Mouse (Mus musculus): Measurements from ENCODE around the gene Nox1. TPM values are rescaled to one million over a fixed set of nuclear protein-coding genes. Genes with fewer than 3 reads are reported as not detected.

The Nox1 gene
- polyA plus RNA-seq (2014; fragmentation: Illumina TruSeq; extraction: RNeasy Lipid Tissue Mini Kit (QIAGEN cat#74804)) = 0.17 TPM

DNA sequence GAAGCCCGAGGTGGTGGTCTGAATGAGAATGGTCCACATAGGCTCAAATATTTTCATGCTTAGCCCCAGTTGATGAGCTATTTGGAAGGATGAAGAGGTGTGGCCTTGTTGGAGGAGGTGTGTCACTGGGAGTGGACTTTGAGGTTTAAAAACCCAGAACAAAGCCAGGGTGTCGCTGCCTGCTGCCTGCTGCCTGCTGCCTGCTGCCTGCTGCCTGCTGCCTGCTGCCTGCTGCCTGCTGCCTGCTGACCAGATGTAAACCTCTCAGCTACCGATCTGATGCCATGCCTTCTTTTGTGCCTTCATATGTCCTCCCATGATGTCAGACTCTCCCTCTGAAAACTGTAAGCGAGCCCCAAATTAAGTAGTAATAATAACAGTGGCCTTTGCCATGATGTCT is at the start of gene Nox1:
TSS of gene Nox1 (minus strand) at position 101 of the 400 bp plus-strand sequence.

DNA sequence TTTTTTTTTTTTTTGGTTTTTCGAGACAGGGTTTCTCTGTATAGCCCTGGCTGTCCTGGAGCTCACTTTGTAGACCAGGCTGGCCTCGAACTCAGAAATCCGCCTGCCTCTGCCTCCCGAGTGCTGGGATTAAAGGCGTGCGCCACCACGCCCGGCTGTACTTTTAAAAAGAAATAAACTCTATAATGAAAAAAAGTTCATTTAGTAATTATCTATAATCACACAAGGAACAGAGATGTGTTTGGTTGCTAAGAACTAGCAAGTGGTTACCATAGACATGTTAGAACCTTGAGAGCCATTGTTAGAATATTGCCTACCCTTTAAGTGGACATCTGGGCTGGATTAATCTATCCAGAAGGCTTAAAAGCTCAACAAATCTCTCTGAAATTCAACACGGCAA is 34.6 kb downstream of the Nox1 start, which contains the start of gene Arl13a:
TSS of gene Arl13a (plus strand) at position 301 of the 400 bp plus-strand sequence.

DNA sequence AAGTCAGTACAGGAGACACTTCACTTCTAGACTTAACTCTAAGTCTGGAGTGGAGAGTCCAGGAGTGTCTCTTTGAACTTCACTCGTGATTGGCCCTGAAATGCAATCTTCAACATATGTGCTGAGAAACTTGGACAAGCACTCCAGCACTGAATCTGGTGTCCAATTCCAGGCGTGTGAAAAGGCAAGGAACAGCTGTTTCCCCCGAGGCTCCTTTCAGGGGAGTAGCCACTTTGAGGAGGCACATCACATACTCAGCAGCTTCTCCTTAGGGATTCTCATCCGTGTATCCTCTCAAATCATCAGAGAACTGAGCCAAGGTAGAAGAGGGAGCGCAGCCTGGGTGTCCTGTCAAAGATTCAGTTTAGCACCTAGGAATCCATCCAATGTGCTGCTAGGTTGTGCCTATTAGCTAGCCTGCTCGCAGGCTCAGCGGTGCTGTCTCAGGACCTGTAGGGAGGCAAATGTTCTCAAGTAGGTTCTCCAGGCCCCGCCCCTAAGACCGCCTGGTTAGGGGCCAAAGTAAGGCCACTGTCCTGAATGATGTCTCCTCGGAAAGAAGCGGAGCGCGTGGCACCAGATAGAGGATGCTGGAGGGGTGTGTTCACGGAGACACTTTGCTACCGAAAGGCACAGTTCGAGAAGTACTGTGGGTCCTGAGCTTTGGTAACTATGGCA is 59.6 kb downstream of the Nox1 start, which contains the start of gene Xkrx:
TSS of gene Xkrx (minus strand) at position 34 of the 678 bp plus-strand sequence.

DNA sequence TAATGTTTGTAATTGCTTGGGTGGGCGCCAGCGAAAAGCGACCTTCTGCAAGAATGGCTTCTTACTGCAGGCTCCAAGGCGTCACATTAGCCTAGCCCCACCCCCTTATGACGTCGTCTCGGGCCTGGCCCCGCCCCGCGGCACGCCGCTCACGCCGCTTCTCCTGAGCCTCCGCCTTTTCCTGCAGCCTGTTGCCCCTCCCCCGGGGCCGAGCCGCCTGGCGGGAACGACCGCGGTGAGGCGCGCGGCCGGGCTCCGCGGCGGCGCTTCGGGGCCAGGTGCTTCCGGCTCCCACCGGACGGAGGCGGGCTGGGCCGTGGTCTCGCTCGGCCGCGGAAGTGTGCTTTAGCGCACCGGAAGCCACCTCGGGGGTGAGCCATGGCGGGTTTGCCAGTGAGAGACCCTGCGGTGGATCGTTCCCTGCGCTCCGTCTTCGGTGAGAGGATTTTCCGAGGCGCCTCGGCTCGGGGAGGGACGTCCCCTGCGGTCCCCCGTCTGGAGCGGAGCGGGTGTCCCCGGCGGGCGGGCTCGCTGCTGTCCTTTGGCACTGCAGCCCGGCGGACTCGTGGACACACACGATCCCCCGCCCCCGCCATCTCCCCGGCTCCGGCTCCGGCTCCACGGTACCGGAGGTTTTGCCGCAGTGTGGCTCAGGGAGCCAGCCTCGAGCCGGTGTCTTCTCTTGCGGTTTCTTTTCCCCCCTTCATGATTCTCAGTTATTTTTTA is 162.6 kb downstream of the Nox1 start, which contains the start of gene Cstf2:
TSS of gene Cstf2 (plus strand) at position 201 of the 726 bp plus-strand sequence.

Other genes starting within 250 kb of the Nox1 start
- gene Sytl4, start 240.1 kb downstream of the Nox1 start, polyA plus RNA-seq (2014; fragmentation: Illumina TruSeq; extraction: RNeasy Lipid Tissue Mini Kit (QIAGEN cat#74804)) = 121 TPM
- 104 TPM for gene Cstf2, start 162.8 kb downstream of the Nox1 start, polyA plus RNA-seq (2014; fragmentation: Illumina TruSeq; extraction: RNeasy Lipid Tissue Mini Kit (QIAGEN cat#74804))
- 0.46 TPM for gene Xkrx, start 59.9 kb downstream of the Nox1 start, polyA plus RNA-seq (2014; fragmentation: Illumina TruSeq; extraction: RNeasy Lipid Tissue Mini Kit (QIAGEN cat#74804))
- gene Arl13a, start 34.5 kb downstream of the Nox1 start, polyA plus RNA-seq (2014; fragmentation: Illumina TruSeq; extraction: RNeasy Lipid Tissue Mini Kit (QIAGEN cat#74804)) = not detected
- gene Trmt2b, start 55.0 kb upstream of the Nox1 start, polyA plus RNA-seq (2014; fragmentation: Illumina TruSeq; extraction: RNeasy Lipid Tissue Mini Kit (QIAGEN cat#74804)) = 54.2 TPM
- gene Tmem35a, start 73.3 kb upstream of the Nox1 start, polyA plus RNA-seq (2014; fragmentation: Illumina TruSeq; extraction: RNeasy Lipid Tissue Mini Kit (QIAGEN cat#74804)) = 146 TPM
- 18.1 TPM for gene Cenpi, start 86.1 kb upstream of the Nox1 start, polyA plus RNA-seq (2014; fragmentation: Illumina TruSeq; extraction: RNeasy Lipid Tissue Mini Kit (QIAGEN cat#74804))
- 2.1 TPM for gene Drp2, start 182.6 kb upstream of the Nox1 start, polyA plus RNA-seq (2014; fragmentation: Illumina TruSeq; extraction: RNeasy Lipid Tissue Mini Kit (QIAGEN cat#74804))